ENCODE assay signal across 19 mouse cellular contexts in the genomic region with DNA sequence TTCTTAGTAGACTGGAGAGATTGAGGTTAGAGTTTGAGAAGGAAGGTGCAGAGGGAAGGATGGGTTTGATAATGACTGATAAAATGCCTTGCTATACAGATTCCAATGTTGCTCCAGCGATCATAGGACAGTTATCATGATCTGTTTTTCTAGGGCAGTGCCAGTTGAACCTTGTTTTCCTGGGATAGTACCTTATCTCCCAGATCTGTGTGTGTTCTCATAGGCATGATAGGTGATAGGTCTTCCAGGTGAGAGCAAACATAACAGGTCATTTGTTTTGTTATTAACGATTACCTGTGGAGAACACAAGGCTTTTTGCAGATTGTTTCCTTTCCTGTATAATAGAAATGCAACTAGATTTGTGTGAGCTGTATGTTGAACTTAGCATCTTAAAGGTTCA.
A peak's percentile ranks its signal among the peaks of the same experiment; 100 is the strongest.
DNase-seq lines count a peak whose midpoint lies in the region; ATAC-seq and TF ChIP-seq lines count a peak whose summit lies in the region.
"Had no signal": no experiment of that assay in that cellular context is flagged by ENCODE, and none has a peak within 500 bp of the region (broad histone marks: within the 10 kb centered on the region; RNA-seq: fewer than 3 reads in every experiment).

No protein-coding gene starts in this region.

- H3K9me3 ChIP-seq in liver, embryonic 12.5 days (replicated peaks): no peaks in the 10 kb centered on the region
- no peaks in the 10 kb centered on the region; the same call in none of the 2 replicates for H3K9me3 ChIP-seq in liver, postnatal 0 days (ENCODE audit: low read length)
- no peaks in the 10 kb centered on the region for H3K9me3 ChIP-seq in liver, embryonic 11.5 days (ENCODE audit: control insufficient read depth, low read length)
- H3K9me3 ChIP-seq: G1E had no signal

- no peaks in the 10 kb centered on the region for H3K27me3 ChIP-seq in liver, adult 2 months (ENCODE audit: control insufficient read depth, insufficient read depth, low read length)
- H3K27me3 ChIP-seq in liver, embryonic 12.5 days (replicated peaks): no peaks in the 10 kb centered on the region
- no peaks in the 10 kb centered on the region for H3K27me3 ChIP-seq in liver, postnatal 0 days (ENCODE audit: insufficient read depth, low read length)
- no peaks in the 10 kb centered on the region for H3K27me3 ChIP-seq in liver, embryonic 11.5 days (replicated peaks; ENCODE audit: control insufficient read depth, insufficient read depth, low read length)
- H3K27me3 ChIP-seq: CH12.LX, Patski had no signal

- DNase-seq in liver, adult 2 months (ENCODE audit: extremely low read depth, low read depth, low spot score): peak; percentile 64
- no peak for DNase-seq in liver, postnatal 0 days
- no peak for DNase-seq in liver, embryonic 11.5 days (ENCODE audit: low spot score)
- DNase-seq: adrenal gland, adult 2 months; adrenal gland, adult 8-10 months; adrenal gland, postnatal 10 days; adrenal gland, postnatal 14 days; adrenal gland, postnatal 25 days; adrenal gland, postnatal 36 days; B cell, adult 2 months; cerebellum, adult 11 months; cerebellum, adult 11-12 months; cerebellum, adult 18-20 months had no signal

- ATAC-seq in liver, embryonic 12.5 days: no peak
- peak; percentile 73 for ATAC-seq in liver, postnatal 0 days
- no peak for ATAC-seq in liver, embryonic 11.5 days (replicated peaks; ENCODE audit: low FRiP score)
- ATAC-seq: activated CD4-positive, CD25-positive, alpha-beta regulatory T cell, adult 4 months; CD4-positive, CD25-positive, alpha-beta regulatory T cell, adult 4 months; Patski had no signal

- TF ChIP-seq EP300 in liver, postnatal 0 days (IDR thresholded peaks at IDR 0.05; ENCODE audit: low read depth): no peak

- H3K36me3 ChIP-seq in liver, adult 2 months (ENCODE audit: control insufficient read depth, insufficient read depth, low read length): no peaks in the 10 kb centered on the region; the same call in 1 of the 2 replicates
- H3K36me3 ChIP-seq in liver, embryonic 12.5 days: no peaks in the 10 kb centered on the region
- no peaks in the 10 kb centered on the region for H3K36me3 ChIP-seq in liver, postnatal 0 days (replicated peaks; ENCODE audit: insufficient read depth, low read length)
- H3K36me3 ChIP-seq in liver, embryonic 11.5 days (ENCODE audit: control insufficient read depth, insufficient read depth, low read length): no peaks in the 10 kb centered on the region

- H3K79me2 ChIP-seq in liver, adult 2 months (ENCODE audit: control insufficient read depth, insufficient read depth, low read length): no peaks in the 10 kb centered on the region

- WGBS in liver, adult 2 months: 33% methylated on average over 2 of the region's 2 CpGs
- 73% methylated on average over 2 of the region's 2 CpGs for WGBS in liver, embryonic 12.5 days (ENCODE audit: insufficient replicate concordance)
- WGBS in liver, postnatal 0 days (ENCODE audit: insufficient replicate concordance): 73% methylated on average over 2 of the region's 2 CpGs
- WGBS in liver, embryonic 11.5 days: 85% methylated on average over 2 of the region's 2 CpGs

- H3K4me1 ChIP-seq in liver, adult 2 months (ENCODE audit: control insufficient read depth, insufficient read depth, low read length): no peaks in the 10 kb centered on the region
- H3K4me1 ChIP-seq in liver, embryonic 12.5 days: no peaks in the 10 kb centered on the region
- H3K4me1 ChIP-seq in liver, postnatal 0 days (ENCODE audit: insufficient read depth): no peaks in the 10 kb centered on the region
- no peaks in the 10 kb centered on the region for H3K4me1 ChIP-seq in liver, embryonic 11.5 days (replicated peaks; ENCODE audit: control insufficient read depth, insufficient read depth, low read length)

- no peak for TF ChIP-seq CTCF in liver, adult 2 months (IDR thresholded peaks at IDR 0.05; ENCODE audit: low read depth, low read length)
- TF ChIP-seq CTCF in liver, postnatal 0 days (IDR thresholded peaks at IDR 0.05; ENCODE audit: low read depth): no peak

- TF ChIP-seq POLR2A in liver, adult 2 months (IDR thresholded peaks at IDR 0.05; ENCODE audit: extremely low read depth, insufficient read depth, low read length): no peak

- H3K4me2 ChIP-seq in liver, embryonic 12.5 days: no peak overlapping the region
- H3K4me2 ChIP-seq in liver, postnatal 0 days (ENCODE audit: low read depth, low read length): no peak overlapping the region
- H3K4me2 ChIP-seq in liver, embryonic 11.5 days: no peak overlapping the region

- no peak overlapping the region for H3K4me3 ChIP-seq in liver, adult 2 months (ENCODE audit: insufficient read depth, low read depth, low read length)
- no peak overlapping the region for H3K4me3 ChIP-seq in liver, embryonic 12.5 days
- H3K4me3 ChIP-seq in liver, postnatal 0 days (ENCODE audit: low read depth, low read length): no peak overlapping the region
- no peak overlapping the region for H3K4me3 ChIP-seq in liver, embryonic 11.5 days (ENCODE audit: low read depth, low read length)

- no peak overlapping the region for H3K9ac ChIP-seq in liver, adult 2 months (ENCODE audit: low read depth, low read length)
- H3K9ac ChIP-seq in liver, embryonic 12.5 days: no peak overlapping the region
- H3K9ac ChIP-seq in liver, postnatal 0 days (replicated peaks): no peak overlapping the region
- no peak overlapping the region for H3K9ac ChIP-seq in liver, embryonic 11.5 days (ENCODE audit: low read depth, low read length)

- no peak overlapping the region for H3K27ac ChIP-seq in liver, adult 2 months (replicated peaks; ENCODE audit: insufficient read depth, low read depth, low read length)
- no peak overlapping the region for H3K27ac ChIP-seq in liver, embryonic 12.5 days
- H3K27ac ChIP-seq in liver, postnatal 0 days (ENCODE audit: low read depth): no peak overlapping the region
- no peak overlapping the region for H3K27ac ChIP-seq in liver, embryonic 11.5 days (ENCODE audit: low read depth, low read length)
